Mouse (Mus musculus) liver, postnatal 0 days (tissue): Measurements from ENCODE around the gene Rsph9.

ENCODE experiments used
- CTCF ChIP-seq: sonication (generic); IDR thresholded peaks from 2 replicates; pipeline ENCODE4 v1.5.1; 2016; ENCODE audit warnings: antibody characterized with exemption, low read depth
- EP300 ChIP-seq: IDR thresholded peaks from 2 replicates; pipeline ENCODE4 v1.6.1; 2016; ENCODE audit warnings: antibody characterized with exemption, low read depth, mild to moderate bottlenecking

DNA sequence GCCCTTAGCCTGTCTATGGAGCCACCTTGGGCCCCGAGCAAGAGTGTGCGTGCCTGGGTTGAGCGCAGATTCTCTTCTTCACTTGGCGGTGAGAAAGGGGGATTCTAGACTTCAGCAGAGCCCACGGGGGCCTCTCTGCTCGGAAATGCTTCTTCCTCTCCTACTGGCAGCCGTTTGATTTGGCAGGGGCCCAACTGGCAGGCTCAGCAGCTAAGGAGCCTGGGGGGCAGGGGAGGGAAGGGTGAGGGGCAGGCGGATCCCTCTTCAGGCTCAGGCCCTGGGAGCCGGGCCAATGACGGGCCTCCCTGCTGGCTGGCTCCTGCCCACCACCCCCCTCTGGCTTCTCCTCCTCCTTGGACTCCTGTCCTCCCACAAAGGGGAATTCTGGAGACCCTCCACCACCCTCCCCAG lies 59.9 kb downstream of the Rsph9 start:
- TF ChIP-seq CTCF (no peak), EP300 (no peak)
